Mouse (Mus musculus) cerebellum, adult 9-11 months (tissue): ENCODE results near the gene Olfr1211.

ENCODE experiments used
- DNase-seq: peaks from one replicate; pipeline ENCODE4 v3.0.0; 2022

Olfr1211 gene

DNA sequence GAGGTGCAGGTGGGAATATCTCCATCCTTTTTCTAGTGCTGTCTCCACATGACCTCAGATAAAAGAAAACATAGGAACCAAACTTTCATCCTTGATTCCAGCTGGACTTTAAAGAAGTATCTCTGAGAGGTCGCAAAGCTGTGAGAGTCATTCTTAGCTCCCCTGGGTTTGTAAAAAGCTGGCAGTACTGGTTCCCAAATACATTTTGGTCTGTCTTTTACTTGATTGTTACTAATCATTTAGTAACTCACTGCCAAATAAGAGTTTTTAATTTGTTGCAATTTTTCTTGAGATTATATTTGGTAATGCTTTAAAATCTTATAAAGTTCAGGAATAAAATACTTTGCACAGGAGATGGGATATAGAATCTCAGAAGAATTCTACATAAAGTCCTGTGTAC lies at the start of gene Olfr1211:
TSS of gene Olfr1211 (minus strand) at position 101 of the 400 bp plus-strand sequence.
- DNase-seq, result no peak

DNA sequence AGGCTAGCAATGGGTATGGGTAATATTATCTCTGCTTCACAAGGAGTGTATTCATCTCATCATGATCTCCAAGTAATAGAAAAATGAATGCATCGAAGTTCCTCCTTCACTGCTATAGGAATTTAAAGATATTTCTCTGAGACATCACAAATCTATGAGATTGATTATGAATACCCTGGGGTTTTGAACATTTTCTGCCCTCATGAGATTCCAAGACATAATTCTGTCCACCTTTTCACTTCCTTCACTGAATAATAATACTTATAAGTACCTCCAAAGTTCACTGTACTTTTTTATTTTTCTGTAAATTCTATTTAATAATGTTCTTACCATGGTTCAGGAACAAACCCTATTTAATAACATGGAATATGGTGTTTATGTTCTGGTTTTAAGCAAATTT lies 42.3 kb upstream of the Olfr1211 start, which contains the start of gene Gm13762:
TSS of gene Gm13762 (minus strand) at position 101 of the 400 bp plus-strand sequence.
- DNase-seq, result no peak

DNA sequence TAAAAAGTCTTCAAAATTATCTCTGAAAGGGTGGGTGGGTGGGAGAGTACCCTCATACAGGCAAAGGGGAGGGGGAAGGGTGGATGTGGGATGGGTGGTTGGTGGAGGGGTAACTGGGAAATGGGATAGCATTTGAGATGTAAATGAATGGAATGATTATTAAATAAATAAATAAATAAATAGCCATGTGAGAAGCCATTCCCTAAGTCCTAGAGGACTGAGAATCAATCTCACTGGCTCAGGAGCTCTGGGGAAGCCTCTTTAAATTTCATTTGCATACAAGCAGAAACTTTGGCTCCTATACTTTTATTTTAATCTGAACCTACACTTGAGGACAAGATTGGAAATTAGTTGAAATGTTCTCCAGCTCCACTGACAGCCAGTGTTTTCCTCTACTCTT lies 15.8 kb upstream of the Olfr1211 start, which contains the start of gene Olfr1212:
TSS of gene Olfr1212 (plus strand) at position 301 of the 400 bp plus-strand sequence.
- DNase-seq, result no peak

- no peak for DNase-seq
These were observed 22.9 kb downstream of the Olfr1211 start, which contains the start of gene Olfr1209 for GRCm38 (mm10) chr2:88915057-88915456. Olfr1209 (minus strand) TSS chr2:88915157.

- DNase-seq, result no peak
These were observed 35.7 kb downstream of the Olfr1211 start, which contains the start of gene Olfr1208 for GRCm38 (mm10) chr2:88902211-88902610. Olfr1208 (minus strand) TSS chr2:88902311.
